Mouse (Mus musculus) gastrocnemius, postnatal 14 days (tissue): ENCODE results near the gene Itgam. TPM values are rescaled to one million over a fixed set of nuclear protein-coding genes. Genes with fewer than 3 reads are reported as not detected.
"Not testable (repeated sequence)": the region's sequence is repeated elsewhere in the genome, so short reads cannot be mapped to it uniquely, and the experiment has no call there.

Experiments
- DNase-seq: peaks from one replicate; pipeline ENCODE4 v3.0.0; 2021; ENCODE audit warnings: mixed read lengths
- intact Hi-C: fragments of 180-260 bp; cut with DNase I; formaldehyde crosslinking; loops from one replicate; pipeline ENCODE4 v1.15.1; 2025; ENCODE audit warnings: low total_unique reads
- total RNA-seq, 2 experiments: library from RNA; stranded (reverse); gene quantifications; 2 replicates each; pipeline ENCODE4 v1.2.3; 2021

The Itgam gene
- total RNA-seq, 2 experiments from 2014 or later = 1.7 to 1.8 TPM

- intact Hi-C loops = no loop called here
- no peak for DNase-seq
These were observed 52.9 kb downstream of the Itgam start for GRCm38 (mm10) chr7:128115211-128115958.

- intact Hi-C loops = no loop called here
- no peak for DNase-seq
These were observed 54.0 kb downstream of the Itgam start for GRCm38 (mm10) chr7:128116396-128116795.

- DNase-seq = no peak
- intact Hi-C loops = no loop called here
These were observed 57.5 kb downstream of the Itgam start for GRCm38 (mm10) chr7:128119726-128120490.

- intact Hi-C loops = no loop called here
- DNase-seq = no peak
These were observed 66.6 kb downstream of the Itgam start, which contains the start of gene Itgax for GRCm38 (mm10) chr7:128128741-128129720. TSS of gene Itgax (plus strand) at chr7:128129547.

GRCm38 (mm10) chr7:128132148-128132547, 69.7 kb downstream of the Itgam start:
- no peak for DNase-seq
- intact Hi-C loops = no loop called here

- intact Hi-C loops = no loop called here
- no peak for DNase-seq
These were observed 71.2 kb downstream of the Itgam start for GRCm38 (mm10) chr7:128133596-128133995.

GRCm38 (mm10) chr7:128136927-128137326, 74.5 kb downstream of the Itgam start:
- intact Hi-C loops = no loop called here
- no peak for DNase-seq

- intact Hi-C loops = no loop called here
- no peak for DNase-seq
These were observed 77.2 kb downstream of the Itgam start for GRCm38 (mm10) chr7:128139611-128140010.

GRCm38 (mm10) chr7:128150970-128151369, 88.5 kb downstream of the Itgam start:
- intact Hi-C loops = no loop called here
- no peak for DNase-seq

- no peak for DNase-seq
- intact Hi-C loops = no loop called here
These were observed 91.6 kb downstream of the Itgam start, which contains the start of gene Itgad for GRCm38 (mm10) chr7:128154076-128154475. TSS of gene Itgad (plus strand) at chr7:128154376.

GRCm38 (mm10) chr7:128154924-128155323, 92.5 kb downstream of the Itgam start:
- no peak for DNase-seq
- intact Hi-C loops = no loop called here

GRCm38 (mm10) chr7:128158688-128159354, 96.4 kb downstream of the Itgam start:
- DNase-seq, intact Hi-C loops: not testable (repeated sequence)

GRCm38 (mm10) chr7:128164001-128164400, 101.6 kb downstream of the Itgam start:
- no peak for DNase-seq
- intact Hi-C loops = no loop called here

- no peak for DNase-seq
- intact Hi-C loops = no loop called here
These were observed 104.0 kb downstream of the Itgam start for GRCm38 (mm10) chr7:128166391-128166790.

Other genes starting within 250 kb of the Itgam start
- gene Stx4a, start 238.3 kb upstream of the Itgam start, total RNA-seq = 10 to 100 TPM; 46.9 to 49.9 TPM
- 1 to 10 TPM; 1.1 to 2.2 TPM for gene Stx1b, start 238.1 kb upstream of the Itgam start, total RNA-seq
- gene Zfp646, start 186.4 kb upstream of the Itgam start, total RNA-seq = 10 to 100 TPM; 13.6 to 13.9 TPM
- gene Zfp668, start 185.8 kb upstream of the Itgam start, total RNA-seq = 1 to 10 TPM; 4.6 to 4.9 TPM
- 1 to 10 TPM in 1 of 2 experiments, under 1 TPM in 1; 0.90 to 1.1 TPM for gene Prss53, start 171.7 kb upstream of the Itgam start, total RNA-seq
- gene Gm21974, start 167.2 kb upstream of the Itgam start, total RNA-seq = not detected
- 10 to 100 TPM; 23.4 to 30.0 TPM for gene Vkorc1, start 167.0 kb upstream of the Itgam start, total RNA-seq
- gene Bckdk, start 158.6 kb upstream of the Itgam start, total RNA-seq = 100 to 1,000 TPM; 103 to 113 TPM
- gene Kat8, start 150.1 kb upstream of the Itgam start, total RNA-seq = 10 to 100 TPM; 12.5 to 15.2 TPM
- gene Prss8, start 132.5 kb upstream of the Itgam start, total RNA-seq = not detected
- 1 to 10 TPM; 6.5 to 8.2 TPM for gene Prss36, start 115.9 kb upstream of the Itgam start, total RNA-seq
- 100 to 1,000 TPM; 111 to 123 TPM for gene Fus, start 95.2 kb upstream of the Itgam start, total RNA-seq
- 1 to 10 TPM; 1.8 to 1.9 TPM for gene Pycard, start 68.8 kb upstream of the Itgam start, total RNA-seq
- 100 to 1,000 TPM; 246 TPM for gene Trim72, start 58.7 kb upstream of the Itgam start, total RNA-seq
- not detected for gene Gm49368, start within 50 bp of the Itgam start, total RNA-seq
- under 1 TPM; 0.23 to 0.27 TPM for gene Itgax, start 66.9 kb downstream of the Itgam start, total RNA-seq
- gene Itgad, start 91.7 kb downstream of the Itgam start, total RNA-seq = not detected
- 1,000 to 10,000 TPM; 1,122 to 1,196 TPM for gene Cox6a2, start 143.7 kb downstream of the Itgam start, total RNA-seq
- gene Armc5, start 174.7 kb downstream of the Itgam start, total RNA-seq = 1 to 10 TPM; 8.3 to 9.8 TPM
- gene 9130023H24Rik, start 175.4 kb downstream of the Itgam start, total RNA-seq = 1 to 10 TPM; 2.6 to 3.5 TPM
- 10 to 100 TPM; 19.5 to 20.8 TPM for gene Tgfb1i1, start 184.2 kb downstream of the Itgam start, total RNA-seq
- gene Slc5a2, start 203.0 kb downstream of the Itgam start, total RNA-seq = not detected
- 1 to 10 TPM; 4.7 to 5.6 TPM for gene BC017158, start 235.5 kb downstream of the Itgam start, total RNA-seq